Mouse (Mus musculus): ENCODE measurements around the gene Tbc1d22a. TPM values are rescaled to one million over a fixed set of nuclear protein-coding genes. Genes with fewer than 3 reads are reported as not detected.

The Tbc1d22a gene
- polyA plus RNA-seq, 1 experiment from 2014 or later, result 9.2 TPM

GRCm38 (mm10) chr15:86342637-86343375 lies 128.5 kb downstream of the Tbc1d22a start:
- 77% methylated on average over 8 of the region's 8 CpGs for WGBS
- no peaks in the 10 kb centered on the region for H3K4me1 ChIP-seq (replicated peaks)

GRCm38 (mm10) chr15:86344906-86345331 lies 130.7 kb downstream of the Tbc1d22a start:
- no peak overlapping the region for H3K4me3 ChIP-seq
- no peak overlapping the region for H3K27ac ChIP-seq
- no peak overlapping the region for H3K9ac ChIP-seq
- WGBS, result 75% methylated on average over 8 of the region's 8 CpGs
- no peaks in the 10 kb centered on the region for H3K36me3 ChIP-seq
- no peaks in the 10 kb centered on the region for H3K9me3 ChIP-seq (replicated peaks)
- no peaks in the 10 kb centered on the region for H3K4me1 ChIP-seq (replicated peaks)
- ATAC-seq (replicated peaks; ENCODE audit: insufficient number of reproducible peaks, insufficient read depth, low FRiP score, low read depth), result no peak
- no peak overlapping the region for H3K4me2 ChIP-seq
- H3K27me3 ChIP-seq, result no peaks in the 10 kb centered on the region; the same call in 1 of the 2 replicates

More at GRCm38 (mm10) chr15:86342637-86343375, 128.5 kb downstream of the Tbc1d22a start:
- H3K27ac ChIP-seq, result no peak overlapping the region
- H3K27me3 ChIP-seq, result no peaks in the 10 kb centered on the region; the same call in 1 of the 2 replicates
- no peak overlapping the region for H3K4me2 ChIP-seq
- no peaks in the 10 kb centered on the region for H3K36me3 ChIP-seq
- no peak for ATAC-seq (replicated peaks; ENCODE audit: insufficient number of reproducible peaks, insufficient read depth, low FRiP score, low read depth)
- no peak overlapping the region for H3K4me3 ChIP-seq
- no peak overlapping the region for H3K9ac ChIP-seq
- no peaks in the 10 kb centered on the region for H3K9me3 ChIP-seq (replicated peaks)

GRCm38 (mm10) chr15:86345907-86346306 lies 131.6 kb downstream of the Tbc1d22a start:
- no peak overlapping the region for H3K27ac ChIP-seq
- H3K9ac ChIP-seq, result no peak overlapping the region
- no peaks in the 10 kb centered on the region for H3K9me3 ChIP-seq (replicated peaks)
- H3K4me1 ChIP-seq (replicated peaks), result no peaks in the 10 kb centered on the region
- WGBS, result 62% methylated on average over 9 of the region's 9 CpGs
- no peak overlapping the region for H3K4me3 ChIP-seq
- no peak for ATAC-seq (replicated peaks; ENCODE audit: insufficient number of reproducible peaks, insufficient read depth, low FRiP score, low read depth)
- H3K27me3 ChIP-seq, result no peaks in the 10 kb centered on the region; the same call in 1 of the 2 replicates
- H3K4me2 ChIP-seq, result no peak overlapping the region
- no peaks in the 10 kb centered on the region for H3K36me3 ChIP-seq

GRCm38 (mm10) chr15:86346606-86347005 lies 132.3 kb downstream of the Tbc1d22a start:
- no peaks in the 10 kb centered on the region for H3K36me3 ChIP-seq
- ATAC-seq (replicated peaks; ENCODE audit: insufficient number of reproducible peaks, insufficient read depth, low FRiP score, low read depth), result no peak
- no peak overlapping the region for H3K27ac ChIP-seq
- no peaks in the 10 kb centered on the region for H3K4me1 ChIP-seq (replicated peaks)
- no peaks in the 10 kb centered on the region for H3K9me3 ChIP-seq (replicated peaks)
- H3K4me3 ChIP-seq, result no peak overlapping the region
- 86% methylated on average over 3 of the region's 3 CpGs for WGBS
- H3K27me3 ChIP-seq, result no peaks in the 10 kb centered on the region; the same call in 1 of the 2 replicates
- no peak overlapping the region for H3K4me2 ChIP-seq
- no peak overlapping the region for H3K9ac ChIP-seq

- Histone ChIP-seq H3K4me3 (no peak overlapping the region), H3K4me2 (no peak overlapping the region), H3K9ac (no peak overlapping the region), H3K4me1 (replicated peaks) (no peaks in the 10 kb centered on the region), H3K27ac (no peak overlapping the region), H3K36me3 (no peaks in the 10 kb centered on the region), H3K9me3 (replicated peaks) (no peaks in the 10 kb centered on the region), H3K27me3 (no peaks in the 10 kb centered on the region)
- WGBS, result 71% methylated on average over 2 of the region's 2 CpGs
- no peak for ATAC-seq (replicated peaks; ENCODE audit: insufficient number of reproducible peaks, insufficient read depth, low FRiP score, low read depth)
Measured at GRCm38 (mm10) chr15:86354932-86355331, 140.7 kb downstream of the Tbc1d22a start.

GRCm38 (mm10) chr15:86355857-86356256 lies 141.6 kb downstream of the Tbc1d22a start:
- Histone ChIP-seq H3K27me3 (no peaks in the 10 kb centered on the region), H3K36me3 (no peaks in the 10 kb centered on the region), H3K4me1 (replicated peaks) (no peaks in the 10 kb centered on the region), H3K4me2 (no peak overlapping the region), H3K27ac (no peak overlapping the region), H3K9ac (no peak overlapping the region), H3K9me3 (replicated peaks) (no peaks in the 10 kb centered on the region), H3K4me3 (no peak overlapping the region)
- 69% methylated on average over 2 of the region's 2 CpGs for WGBS
- ATAC-seq (replicated peaks; ENCODE audit: insufficient number of reproducible peaks, insufficient read depth, low FRiP score, low read depth), result no peak

- Histone ChIP-seq H3K9me3 (replicated peaks) (no peaks in the 10 kb centered on the region), H3K4me1 (replicated peaks) (peaks cover 10% of the 10 kb centered on the region), H3K27ac (no peak overlapping the region), H3K27me3 (no peaks in the 10 kb centered on the region), H3K9ac (no peak overlapping the region), H3K4me2 (no peak overlapping the region), H3K4me3 (no peak overlapping the region), H3K36me3 (no peaks in the 10 kb centered on the region)
- ATAC-seq (replicated peaks; ENCODE audit: insufficient number of reproducible peaks, insufficient read depth, low FRiP score, low read depth), result no peak; the same call in 1 of the 2 replicates
- WGBS, result 69% methylated on average over 3 of the region's 3 CpGs
Measured at GRCm38 (mm10) chr15:86360376-86360775, 146.1 kb downstream of the Tbc1d22a start.

GRCm38 (mm10) chr15:86362306-86363150 lies 148.3 kb downstream of the Tbc1d22a start:
- Histone ChIP-seq H3K4me3 (no peak overlapping the region), H3K27ac (peak overlapping the region; percentile 34; the same call in 1 of the 2 replicates), H3K27me3 (no peaks in the 10 kb centered on the region), H3K4me2 (no peak overlapping the region), H3K9ac (no peak overlapping the region), H3K9me3 (replicated peaks) (no peaks in the 10 kb centered on the region), H3K36me3 (no peaks in the 10 kb centered on the region), H3K4me1 (replicated peaks) (peaks cover 15% of the 10 kb centered on the region)
- 56% methylated on average over 10 of the region's 10 CpGs for WGBS
- no peak for ATAC-seq (replicated peaks; ENCODE audit: insufficient number of reproducible peaks, insufficient read depth, low FRiP score, low read depth)

- no peaks in the 10 kb centered on the region for H3K27me3 ChIP-seq
- no peaks in the 10 kb centered on the region for H3K36me3 ChIP-seq
- no peak for ATAC-seq (replicated peaks; ENCODE audit: insufficient number of reproducible peaks, insufficient read depth, low FRiP score, low read depth)
- H3K4me3 ChIP-seq, result no peak overlapping the region
- H3K9ac ChIP-seq, result no peak overlapping the region
- no peaks in the 10 kb centered on the region for H3K9me3 ChIP-seq (replicated peaks)
- H3K4me1 ChIP-seq (replicated peaks), result peaks cover 15% of the 10 kb centered on the region
- no peak overlapping the region for H3K27ac ChIP-seq
- 84% methylated on average over 4 of the region's 4 CpGs for WGBS
- H3K4me2 ChIP-seq, result no peak overlapping the region
Measured at GRCm38 (mm10) chr15:86363841-86364295, 149.6 kb downstream of the Tbc1d22a start.

GRCm38 (mm10) chr15:86364948-86365658 lies 150.8 kb downstream of the Tbc1d22a start:
- ATAC-seq (replicated peaks; ENCODE audit: insufficient number of reproducible peaks, insufficient read depth, low FRiP score, low read depth), result no peak
- no peaks in the 10 kb centered on the region for H3K36me3 ChIP-seq
- H3K27ac ChIP-seq, result no peak overlapping the region
- WGBS, result 87% methylated on average over 10 of the region's 10 CpGs
- H3K4me3 ChIP-seq, result no peak overlapping the region
- H3K27me3 ChIP-seq, result no peaks in the 10 kb centered on the region
- peaks cover 15% of the 10 kb centered on the region for H3K4me1 ChIP-seq (replicated peaks)
- no peaks in the 10 kb centered on the region for H3K9me3 ChIP-seq (replicated peaks)
- H3K4me2 ChIP-seq, result no peak overlapping the region
- no peak overlapping the region for H3K9ac ChIP-seq

- WGBS, result 81% methylated on average over 4 of the region's 4 CpGs
- ATAC-seq (replicated peaks; ENCODE audit: insufficient number of reproducible peaks, insufficient read depth, low FRiP score, low read depth), result no peak
- no peaks in the 10 kb centered on the region for H3K36me3 ChIP-seq
- H3K4me1 ChIP-seq (replicated peaks), result peaks cover 15% of the 10 kb centered on the region
- no peak overlapping the region for H3K9ac ChIP-seq
- H3K4me3 ChIP-seq, result no peak overlapping the region
- H3K27ac ChIP-seq, result no peak overlapping the region
- no peaks in the 10 kb centered on the region for H3K9me3 ChIP-seq (replicated peaks)
- no peaks in the 10 kb centered on the region for H3K27me3 ChIP-seq
- no peak overlapping the region for H3K4me2 ChIP-seq
Measured at GRCm38 (mm10) chr15:86366726-86367125, 152.5 kb downstream of the Tbc1d22a start.

All from heart, embryonic 15.5 days (tissue).